In the genomic region with DNA sequence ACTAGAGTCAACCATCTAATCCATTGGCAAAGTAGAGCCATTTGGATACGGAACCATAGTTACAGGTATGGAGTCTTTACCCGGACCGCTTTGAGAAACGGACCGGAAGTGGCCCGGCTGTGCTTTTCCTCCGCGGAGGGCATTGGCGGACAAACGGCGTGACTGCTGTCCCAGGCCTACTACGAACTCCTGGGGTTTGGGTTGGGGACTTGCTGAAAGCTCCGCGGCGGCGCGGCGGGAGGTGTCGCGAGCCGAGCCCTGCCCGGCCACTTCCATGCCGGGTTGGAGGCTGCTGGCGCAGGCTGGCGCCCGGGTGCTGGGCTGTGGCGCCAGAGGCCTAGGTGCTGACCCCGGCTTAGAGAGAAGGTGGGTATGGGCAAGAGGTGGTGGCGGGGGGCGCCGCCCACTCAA, we compare ENCODE assay signal across 8 mouse cellular contexts. TPM values are rescaled to one million over a fixed set of nuclear protein-coding genes. Genes with fewer than 3 reads are reported as not detected.
DNase-seq lines count a peak whose midpoint lies in the region; ATAC-seq lines count a peak whose summit lies in the region.

Mrpl3 (plus strand) TSS at position 93 of the 411 bp plus-strand sequence.

- peaks cover 24% of the 10 kb centered on the region for H3K4me1 ChIP-seq in hindbrain, embryonic 15.5 days (replicated peaks)

- no peaks in the 10 kb centered on the region for H3K9me3 ChIP-seq in hindbrain, embryonic 15.5 days

- no peaks in the 10 kb centered on the region for H3K27me3 ChIP-seq in hindbrain, embryonic 15.5 days

- DNase-seq in R1 (ENCODE audit: low read depth, low spot score), result peak; percentile 88
- peak; percentile 91 for DNase-seq in cerebellum, postnatal 25 days
- DNase-seq in frontal cortex, postnatal 36 days (ENCODE audit: low spot score in 2 of 2), result peak; percentile 85 to 87
- DNase-seq in left cerebral cortex, adult 11 months (ENCODE audit: low spot score), result peak; percentile 57
- DNase-seq in lung, postnatal 4 days, result peak; percentile 84 to 91
- peak; percentile 80 for DNase-seq in retina, postnatal 7 days (ENCODE audit: low read depth, low spot score)
- DNase-seq in urinary bladder, adult 2 months (ENCODE audit: low spot score), result peak; percentile 71

- peak within 1 kb of the TSS; percentile 68 for H3K27ac ChIP-seq in hindbrain, embryonic 15.5 days (replicated peaks)

- WGBS in hindbrain, embryonic 15.5 days, result under 1% methylated on average over 31 of the region's 31 CpGs

- H3K4me3 ChIP-seq in hindbrain, embryonic 15.5 days, result peak within 1 kb of the TSS; percentile 100

- peak; percentile 85 for ATAC-seq in hindbrain, embryonic 15.5 days (ENCODE audit: low FRiP score, low read depth)

- peak within 1 kb of the TSS; percentile 99 for H3K9ac ChIP-seq in hindbrain, embryonic 15.5 days

- H3K36me3 ChIP-seq in hindbrain, embryonic 15.5 days, result peaks cover 28% of the 10 kb centered on the region

- H3K4me2 ChIP-seq in hindbrain, embryonic 15.5 days, result peak within 1 kb of the TSS; percentile 76

RNA-seq across cellular contexts. Expression of gene Mrpl3, which starts in this region (rescaled TPM):
- 90.1 and 93.2 TPM in 2 replicates for polyA plus RNA-seq in hindbrain, embryonic 15.5 days (2015; fragmentation: Nextera tagmentation; extraction: Ambion mirVana)
- polyA plus RNA-seq in urinary bladder, adult 2 months (2012; rRNA removed), result 34.0 and 45.7 TPM in 2 replicates

Comparison
In these comparisons a context has a peak if more than half of its experiments do, and no peak if none do; other contexts are left out.
1. Peak in every context shown above with its lines: DNase-seq, ATAC-seq, H3K4me3 ChIP-seq and H3K27ac ChIP-seq.